Mouse (Mus musculus) liver, embryonic 14.5 days (tissue): ENCODE measurements around the gene Aloxe3. TPM values are rescaled to one million over a fixed set of nuclear protein-coding genes. Genes with fewer than 3 reads are reported as not detected.
A peak's percentile ranks its signal among the peaks of the same experiment; 100 is the strongest.

Source experiments
- ATAC-seq: fragments of 200-750 bp; cut with Nextera tagmentation; 2 replicates; pipeline ENCODE4 v1.8.0; 2017; ENCODE audit warnings: moderate number of reproducible peaks, mild to moderate bottlenecking, moderate library complexity; ENCODE audit not compliant: insufficient read depth
- DNase-seq, 3 experiments: peaks; one replicate each; pipeline ENCODE4 v3.0.0-alpha.2; 2012 to 2013; ENCODE audit warnings: low read depth in 3 of 3, low spot score in 3 of 3
- H3K27ac ChIP-seq: fragments of 300-500 bp; sonication (generic); 2 replicates; pipeline ENCODE4 v1.5.1; 2014; ENCODE audit warnings: moderate library complexity, mild to moderate bottlenecking, control low read depth, inconsistent platforms
- H3K27me3 ChIP-seq: fragments of 300-500 bp; sonication (generic); 2 replicates; pipeline ENCODE4 v1.6.1; 2014; ENCODE audit warnings: mild to moderate bottlenecking, low read length, moderate library complexity; ENCODE audit not compliant: control insufficient read depth, insufficient read depth
- H3K36me3 ChIP-seq: fragments of 300-500 bp; sonication (generic); replicated peaks from 2 replicates; pipeline ENCODE4 v1.6.1; 2014; ENCODE audit warnings: low read depth; ENCODE audit not compliant: control insufficient read depth, insufficient read depth
- H3K4me1 ChIP-seq, 2 experiments: fragments of 200-500 bp in 1 of 2; fragments of 300-500 bp in 1 of 2; sonication (generic) in 1 of 2; replicated peaks; 2 replicates each; pipeline ENCODE4 v1.6.1; 2012 to 2014; ENCODE audit warnings: antibody characterized with exemption in 1 of 2, inconsistent platforms in 1 of 2, low read length in 1 of 2; ENCODE audit not compliant: control insufficient read depth in 2 of 2, insufficient read depth in 2 of 2
- H3K4me2 ChIP-seq: fragments of 300-500 bp; sonication (generic); 2 replicates; pipeline ENCODE4 v1.6.1; 2014; ENCODE audit warnings: low read depth, mild to moderate bottlenecking, control low read depth, moderate library complexity
- H3K4me3 ChIP-seq, 2 experiments: fragments of 200-500 bp in 1 of 2; fragments of 300-500 bp in 1 of 2; sonication (generic) in 1 of 2; 2 replicates each; pipeline ENCODE4 v1.5.1; 2012 to 2014; ENCODE audit warnings: low read depth in 2 of 2, low read length in 2 of 2, mild to moderate bottlenecking in 2 of 2, control low read depth in 1 of 2, inconsistent platforms in 1 of 2, moderate library complexity in 1 of 2; ENCODE audit not compliant: insufficient read depth in 1 of 2
- H3K9ac ChIP-seq: fragments of 300-500 bp; sonication (generic); replicated peaks from 2 replicates; pipeline ENCODE4 v1.6.1; 2014; ENCODE audit warnings: mild to moderate bottlenecking, control low read depth, moderate library complexity
- H3K9me3 ChIP-seq: fragments of 300-500 bp; sonication (generic); 2 replicates; pipeline ENCODE4 v1.6.1; 2016; ENCODE audit warnings: low read length, mixed read lengths; ENCODE audit not compliant: control insufficient read depth
- CTCF ChIP-seq: IDR thresholded peaks from 2 replicates; pipeline ENCODE4 v1.5.1; 2016; ENCODE audit warnings: antibody characterized with exemption, low read depth, control low read depth
- EP300 ChIP-seq: IDR thresholded peaks from 2 replicates; pipeline ENCODE4 v1.6.1; 2016; ENCODE audit warnings: antibody characterized with exemption, low read depth
- WGBS: fragments of 180-500 bp; shearing (Covaris S2); extraction: QIAGEN DNeasy Blood & Tissue Kit; methylation state at CpG from one replicate; pipeline ENCODE4 v1.1.7; 2014; ENCODE audit not compliant: insufficient replicate concordance; 5-methylcytosine and 5-hydroxymethylcytosine counted together
- polyA plus RNA-seq, 2 experiments: library from polyadenylated mRNA; depleted of rRNA in 1 of 2; stranded (reverse) in 1 of 2; unstranded in 1 of 2; fragments of >200 nt; fragmentation: Nextera tagmentation in 1 of 2; extraction: Ambion mirVana in 1 of 2; gene quantifications; 2 replicates each; pipeline versions ENCODE4 v1.2.1 to v1.2.3; 2012 to 2014

Aloxe3 gene
- polyA plus RNA-seq, 2 experiments, result 0.15 to 0.38 TPM

DNA sequence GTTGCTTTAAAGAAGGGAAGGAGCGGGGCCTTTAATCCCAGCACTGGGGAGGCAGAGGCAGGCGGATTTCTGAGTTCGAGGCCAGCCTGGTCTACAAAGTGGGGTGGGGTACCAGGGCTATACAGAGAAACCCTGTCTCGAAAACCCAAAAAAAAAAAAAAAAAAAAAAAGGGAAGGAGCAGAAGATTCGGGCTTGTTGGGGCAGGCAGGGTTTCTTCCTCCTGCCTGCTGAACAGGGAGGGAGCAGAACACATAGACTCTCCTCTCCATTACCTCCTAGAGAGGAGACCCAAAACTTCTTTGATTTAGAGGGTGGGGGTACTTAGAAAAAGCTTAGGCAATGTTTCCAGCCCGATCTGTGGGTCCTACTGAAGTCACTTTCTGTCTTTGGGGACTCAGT lies 9.7 kb downstream of the Aloxe3 start:
- H3K4me2 ChIP-seq, result no peak overlapping the region
- TF ChIP-seq CTCF (no peak), EP300 (no peak)
- H3K27me3 ChIP-seq, result no peaks in the 10 kb centered on the region
- H3K27ac ChIP-seq, result no peak overlapping the region
- no peaks in the 10 kb centered on the region for H3K36me3 ChIP-seq
- DNase-seq, result no peak
- no peak overlapping the region for H3K9ac ChIP-seq
- no peak for ATAC-seq
- WGBS, result 50% methylated on average over 6 of the region's 6 CpGs
- no peaks in the 10 kb centered on the region for H3K9me3 ChIP-seq
- H3K4me3 ChIP-seq, result no peak overlapping the region
- H3K4me1 ChIP-seq, result peaks cover 0 to 2% of the 10 kb centered on the region in 2 experiments; a peak in 2 of 4 replicates

DNA sequence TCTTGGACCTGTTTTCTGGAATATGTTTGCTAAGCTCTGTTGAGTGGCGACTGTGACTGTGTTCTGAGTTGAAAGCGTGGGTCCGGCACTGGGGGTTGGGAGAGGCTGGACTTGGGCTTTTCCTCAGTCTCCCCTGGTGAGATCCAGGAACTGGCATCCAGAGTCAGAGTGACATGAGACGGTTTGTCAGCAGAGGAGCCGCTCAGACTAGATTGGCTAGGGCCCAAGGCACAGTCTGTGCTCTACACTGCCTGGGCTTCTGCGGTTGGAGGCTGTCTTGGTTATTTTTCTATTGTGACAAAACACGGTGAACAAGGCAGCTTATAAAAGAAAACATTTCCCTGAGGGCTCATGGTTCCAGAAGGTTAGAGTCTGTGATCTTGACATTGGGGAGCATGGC lies 21.9 kb downstream of the Aloxe3 start:
- TF ChIP-seq CTCF (no peak), EP300 (no peak)
- no peak for DNase-seq

DNA sequence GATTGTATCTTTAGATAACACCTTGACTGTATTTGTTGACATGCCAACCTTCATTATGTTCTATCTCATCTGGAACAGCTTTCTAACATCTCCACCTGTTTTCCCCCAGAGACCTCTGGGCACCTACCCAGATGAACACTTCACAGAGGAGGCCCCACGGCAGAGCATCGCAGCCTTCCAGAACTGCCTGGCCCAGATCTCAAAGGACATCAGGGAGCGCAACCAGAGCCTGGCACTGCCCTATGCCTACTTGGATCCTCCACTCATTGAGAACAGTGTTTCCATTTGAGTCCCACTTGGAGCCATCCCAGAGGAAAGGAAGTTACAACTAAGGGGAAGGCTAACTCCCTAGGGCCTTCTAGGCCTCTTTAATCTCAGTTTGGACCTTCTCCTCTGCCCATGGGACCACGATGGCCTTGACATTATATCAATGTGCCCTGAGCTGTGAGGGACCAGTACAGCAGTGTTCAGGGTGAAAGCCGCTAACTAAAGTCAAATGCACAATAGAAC lies 22.8 kb downstream of the Aloxe3 start:
- H3K4me1 ChIP-seq, result no peaks in the 10 kb centered on the region
- no peak overlapping the region for H3K4me2 ChIP-seq
- no peak for ATAC-seq
- H3K9me3 ChIP-seq, result no peaks in the 10 kb centered on the region
- H3K9ac ChIP-seq, result no peak overlapping the region
- no peaks in the 10 kb centered on the region for H3K27me3 ChIP-seq
- 77% methylated on average over 5 of the region's 5 CpGs for WGBS
- no peak overlapping the region for H3K4me3 ChIP-seq
- no peak for DNase-seq
- H3K36me3 ChIP-seq, result no peaks in the 10 kb centered on the region
- no peak for TF ChIP-seq CTCF
- TF ChIP-seq EP300, result no peak
- H3K27ac ChIP-seq, result no peak overlapping the region

More for the DNA sequence above, 21.9 kb downstream of the Aloxe3 start:
- H3K4me2 ChIP-seq, result no peak overlapping the region
- H3K36me3 ChIP-seq, result no peaks in the 10 kb centered on the region
- H3K4me3 ChIP-seq, result no peak overlapping the region
- no peaks in the 10 kb centered on the region for H3K27me3 ChIP-seq
- no peak for ATAC-seq
- no peaks in the 10 kb centered on the region for H3K4me1 ChIP-seq
- H3K9me3 ChIP-seq, result no peaks in the 10 kb centered on the region
- WGBS, result 69% methylated on average over 7 of the region's 7 CpGs
- no peak overlapping the region for H3K27ac ChIP-seq
- no peak overlapping the region for H3K9ac ChIP-seq

DNA sequence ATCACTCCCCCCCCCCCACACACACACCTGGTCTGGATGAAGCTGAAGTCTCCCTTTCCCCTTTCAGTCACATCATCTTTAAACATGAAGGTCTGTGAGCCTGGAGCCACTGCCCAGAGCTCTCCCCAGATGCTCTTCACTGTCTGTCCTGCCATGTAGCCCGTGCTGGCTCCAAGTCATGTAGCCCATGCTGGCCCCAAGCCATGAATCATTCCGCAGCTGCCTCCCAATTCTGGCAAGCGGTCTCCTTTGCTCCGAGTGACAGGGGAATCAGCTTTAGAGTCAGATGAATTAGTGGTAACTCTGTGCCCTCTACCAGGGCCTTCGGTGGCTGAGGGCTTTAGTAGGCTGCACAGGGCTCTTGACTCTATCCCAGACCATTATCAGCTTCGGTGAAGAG lies 24.0 kb downstream of the Aloxe3 start:
- ATAC-seq, result no peak
- H3K4me2 ChIP-seq, result no peak overlapping the region
- no peak for TF ChIP-seq CTCF
- TF ChIP-seq EP300, result no peak
- H3K9ac ChIP-seq, result no peak overlapping the region
- DNase-seq, result no peak
- H3K27ac ChIP-seq, result no peak overlapping the region
- no peak overlapping the region for H3K4me3 ChIP-seq
- H3K9me3 ChIP-seq, result no peaks in the 10 kb centered on the region
- H3K36me3 ChIP-seq, result no peaks in the 10 kb centered on the region
- 53% methylated on average over 6 of the region's 6 CpGs for WGBS
- no peaks in the 10 kb centered on the region for H3K4me1 ChIP-seq
- no peaks in the 10 kb centered on the region for H3K27me3 ChIP-seq

DNA sequence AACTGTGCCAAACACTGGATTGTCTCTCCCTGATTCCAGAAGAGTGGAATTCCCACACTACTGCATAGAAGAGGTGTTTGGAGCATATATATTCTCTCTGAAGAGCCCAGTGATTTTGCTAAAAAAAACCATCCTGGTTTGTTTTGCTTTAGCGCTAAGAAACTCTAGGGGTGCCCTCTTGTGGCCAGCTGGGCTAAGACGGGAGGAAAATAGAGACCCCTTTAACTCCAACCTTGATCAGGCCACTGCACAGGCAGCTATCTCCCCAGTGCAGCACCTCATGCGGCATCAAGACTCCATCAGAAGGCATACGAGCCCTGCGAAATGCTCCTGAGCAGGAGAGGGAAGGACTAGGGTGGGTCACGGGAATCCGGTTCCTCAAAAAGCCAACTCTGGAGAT lies 24.7 kb downstream of the Aloxe3 start:
- Histone ChIP-seq H3K9me3 (no peaks in the 10 kb centered on the region), H3K27me3 (no peaks in the 10 kb centered on the region), H3K4me3 (no peak overlapping the region), H3K27ac (no peak overlapping the region), H3K36me3 (no peaks in the 10 kb centered on the region), H3K4me2 (no peak overlapping the region), H3K9ac (no peak overlapping the region), H3K4me1 (no peaks in the 10 kb centered on the region)
- TF ChIP-seq CTCF (peak; percentile 55), EP300 (no peak)
- no peak for ATAC-seq
- DNase-seq, result no peak
- 3% methylated on average over 7 of the region's 7 CpGs for WGBS

DNA sequence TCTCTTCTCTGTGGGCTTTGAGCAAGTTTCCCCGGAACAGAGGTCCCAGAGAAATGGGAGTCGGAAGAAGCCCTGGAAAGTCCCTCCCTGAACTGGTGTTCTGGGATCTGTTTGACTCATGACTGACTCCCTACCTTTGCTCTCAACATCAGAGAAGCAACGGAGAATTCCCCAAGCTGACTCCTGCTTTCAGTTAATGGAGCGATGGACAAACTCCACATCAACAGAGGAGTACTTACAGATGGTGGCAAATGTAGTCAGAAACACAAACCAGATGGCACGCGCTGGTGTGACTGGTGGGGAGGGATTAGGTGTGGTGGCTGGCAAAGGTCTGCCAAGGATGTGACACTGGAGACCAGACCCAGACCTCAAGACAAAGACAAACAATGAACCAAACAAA lies 25.3 kb downstream of the Aloxe3 start:
- Histone ChIP-seq H3K27me3 (no peaks in the 10 kb centered on the region), H3K4me2 (no peak overlapping the region), H3K27ac (no peak overlapping the region), H3K9me3 (no peaks in the 10 kb centered on the region), H3K9ac (no peak overlapping the region), H3K4me1 (no peaks in the 10 kb centered on the region), H3K36me3 (no peaks in the 10 kb centered on the region), H3K4me3 (no peak overlapping the region)
- WGBS, result 57% methylated on average over 6 of the region's 6 CpGs
- DNase-seq, result no peak
- ATAC-seq, result no peak
- TF ChIP-seq CTCF (no peak), EP300 (no peak)
